Mouse (Mus musculus): ENCODE measurements around the gene Myo18a. TPM values are rescaled to one million over a fixed set of nuclear protein-coding genes. Genes with fewer than 3 reads are reported as not detected.

Myo18a gene
- total RNA-seq, 1 experiment: 33.3 TPM

- Histone ChIP-seq H3K9ac (ENCODE audit: insufficient read depth, low read depth, low read length, poor library complexity, severe bottlenecking) (no peak overlapping the region), H3K4me1 (ENCODE audit: control insufficient read depth in 2 of 2, insufficient read depth in 2 of 2, low read length in 2 of 2, poor library complexity in 1 of 2) (peaks cover 31 to 41% of the 10 kb centered on the region in 2 experiments), H3K4me3 (ENCODE audit: insufficient read depth in 1 of 2, low read depth in 1 of 2, low read length in 2 of 2, poor library complexity in 1 of 2, severe bottlenecking in 1 of 2) (no peak overlapping the region), H3K36me3 (ENCODE audit: control insufficient read depth, insufficient read depth, low read length, poor library complexity, severe bottlenecking) (peaks cover 13% of the 10 kb centered on the region), H3K9me3 (ENCODE audit: control insufficient read depth, insufficient read depth, low read depth, low read length) (no peaks in the 10 kb centered on the region), H3K27ac (ENCODE audit: insufficient read depth, low read depth, low read length, poor library complexity, severe bottlenecking) (no peak overlapping the region)
- in situ Hi-C loops (cut with MboI; ENCODE audit: low sequenced_read_pairs in 2 of 2, unreplicated experiment in 2 of 2): no loop called here
- TF ChIP-seq CHD2 (IDR thresholded peaks at IDR 0.05; ENCODE audit: low read depth, low read length) (no peak), ZC3H11A (IDR thresholded peaks at IDR 0.05; ENCODE audit: borderline replicate concordance, low read depth, low read length) (no peak), HCFC1 (IDR thresholded peaks at IDR 0.05; ENCODE audit: borderline replicate concordance, insufficient read depth, low read length) (no peak), ZNF384 (IDR thresholded peaks at IDR 0.05; ENCODE audit: low read depth, low read length) (no peak), MAFK (IDR thresholded peaks at IDR 0.05; ENCODE audit: insufficient read depth, low read depth, low read length) (no peak)
- DNase-seq (ENCODE audit: low read depth, low spot score): no peak
Observed at GRCm38 (mm10) chr11:77889484-77889883, 126.4 kb downstream of the Myo18a start.

- no peaks in the 10 kb centered on the region for H3K9me3 ChIP-seq (ENCODE audit: control insufficient read depth, insufficient read depth, low read depth, low read length)
- DNase-seq (ENCODE audit: low read depth, low spot score): no peak
- no peak overlapping the region for H3K4me3 ChIP-seq (ENCODE audit: insufficient read depth in 1 of 2, low read depth in 1 of 2, low read length in 2 of 2, poor library complexity in 1 of 2, severe bottlenecking in 1 of 2)
- in situ Hi-C loops (cut with MboI; ENCODE audit: low sequenced_read_pairs in 2 of 2, unreplicated experiment in 2 of 2): no loop called here
- H3K9ac ChIP-seq (ENCODE audit: insufficient read depth, low read depth, low read length, poor library complexity, severe bottlenecking): peak overlapping the region; percentile 11; the same call in 1 of the 2 replicates
- peak overlapping the region; percentile 51; the same call in 1 of the 2 replicates for H3K27ac ChIP-seq (ENCODE audit: insufficient read depth, low read depth, low read length, poor library complexity, severe bottlenecking)
- no peak for TF ChIP-seq HCFC1 (IDR thresholded peaks at IDR 0.05; ENCODE audit: borderline replicate concordance, insufficient read depth, low read length)
- no peak for TF ChIP-seq MAFK (IDR thresholded peaks at IDR 0.05; ENCODE audit: insufficient read depth, low read depth, low read length)
- no peak for TF ChIP-seq ZC3H11A (IDR thresholded peaks at IDR 0.05; ENCODE audit: borderline replicate concordance, low read depth, low read length)
- TF ChIP-seq CHD2 (IDR thresholded peaks at IDR 0.05; ENCODE audit: low read depth, low read length): no peak
- TF ChIP-seq ZNF384 (IDR thresholded peaks at IDR 0.05; ENCODE audit: low read depth, low read length): no peak
- peaks cover 40 to 44% of the 10 kb centered on the region in 2 experiments for H3K4me1 ChIP-seq (ENCODE audit: control insufficient read depth in 2 of 2, insufficient read depth in 2 of 2, low read length in 2 of 2, poor library complexity in 1 of 2)
- peaks cover 13% of the 10 kb centered on the region for H3K36me3 ChIP-seq (ENCODE audit: control insufficient read depth, insufficient read depth, low read length, poor library complexity, severe bottlenecking)
Observed at GRCm38 (mm10) chr11:77890648-77891258, 127.7 kb downstream of the Myo18a start.

DNA sequence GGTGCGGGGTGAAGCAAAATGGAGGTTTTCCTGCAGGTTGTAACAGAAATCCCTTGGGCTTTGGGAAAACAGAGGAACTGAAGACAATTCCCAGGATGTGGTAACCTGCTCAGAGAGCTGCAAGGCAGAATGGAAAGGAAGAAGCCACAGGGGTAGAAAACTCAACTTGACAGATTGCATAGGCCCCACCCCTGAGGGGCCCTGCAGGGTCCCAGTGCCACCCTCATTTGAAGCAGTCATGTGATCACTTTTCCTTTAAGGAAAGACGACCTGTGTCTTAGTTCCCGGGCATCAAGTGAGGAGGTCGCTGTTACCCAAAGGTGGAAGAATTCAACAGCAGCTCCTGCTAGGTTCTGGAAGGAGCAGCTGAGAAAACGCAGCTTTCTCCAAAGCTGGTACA, 129.8 kb downstream of the Myo18a start:
- in situ Hi-C loops (cut with MboI; ENCODE audit: low sequenced_read_pairs in 2 of 2, unreplicated experiment in 2 of 2): no loop called here
- Histone ChIP-seq H3K4me1 (ENCODE audit: control insufficient read depth in 2 of 2, insufficient read depth in 2 of 2, low read length in 2 of 2, poor library complexity in 1 of 2) (peaks cover 31 to 33% of the 10 kb centered on the region in 2 experiments), H3K4me3 (ENCODE audit: insufficient read depth in 1 of 2, low read depth in 1 of 2, low read length in 2 of 2, poor library complexity in 1 of 2, severe bottlenecking in 1 of 2) (peak overlapping the region; percentile 67 to 68), H3K36me3 (ENCODE audit: control insufficient read depth, insufficient read depth, low read length, poor library complexity, severe bottlenecking) (peaks cover 5% of the 10 kb centered on the region), H3K27ac (ENCODE audit: insufficient read depth, low read depth, low read length, poor library complexity, severe bottlenecking) (peak overlapping the region; percentile 93; the same call in 1 of the 2 replicates), H3K9me3 (ENCODE audit: control insufficient read depth, insufficient read depth, low read depth, low read length) (no peaks in the 10 kb centered on the region), H3K9ac (ENCODE audit: insufficient read depth, low read depth, low read length, poor library complexity, severe bottlenecking) (peak overlapping the region; percentile 82)
- no peak for TF ChIP-seq MAFK (IDR thresholded peaks at IDR 0.05; ENCODE audit: insufficient read depth, low read depth, low read length)
- no peak for TF ChIP-seq CHD2 (IDR thresholded peaks at IDR 0.05; ENCODE audit: low read depth, low read length)
- TF ChIP-seq HCFC1 (IDR thresholded peaks at IDR 0.05; ENCODE audit: borderline replicate concordance, insufficient read depth, low read length): no peak
- TF ChIP-seq ZC3H11A (IDR thresholded peaks at IDR 0.05; ENCODE audit: borderline replicate concordance, low read depth, low read length): no peak
- TF ChIP-seq ZNF384 (IDR thresholded peaks at IDR 0.05; ENCODE audit: low read depth, low read length): no peak
- no peak for DNase-seq (ENCODE audit: low read depth, low spot score)

GRCm38 (mm10) chr11:77893283-77893682, 130.2 kb downstream of the Myo18a start:
- Histone ChIP-seq H3K27ac (ENCODE audit: insufficient read depth, low read depth, low read length, poor library complexity, severe bottlenecking) (peak overlapping the region; percentile 93), H3K9ac (ENCODE audit: insufficient read depth, low read depth, low read length, poor library complexity, severe bottlenecking) (peak overlapping the region; percentile 82), H3K4me1 (ENCODE audit: control insufficient read depth in 2 of 2, insufficient read depth in 2 of 2, low read length in 2 of 2, poor library complexity in 1 of 2) (peaks cover 31% of the 10 kb centered on the region in 2 experiments), H3K4me3 (ENCODE audit: insufficient read depth in 1 of 2, low read depth in 1 of 2, low read length in 2 of 2, poor library complexity in 1 of 2, severe bottlenecking in 1 of 2) (peak overlapping the region; percentile 67 to 68), H3K36me3 (ENCODE audit: control insufficient read depth, insufficient read depth, low read length, poor library complexity, severe bottlenecking) (peaks cover 3% of the 10 kb centered on the region), H3K9me3 (ENCODE audit: control insufficient read depth, insufficient read depth, low read depth, low read length) (no peaks in the 10 kb centered on the region)
- TF ChIP-seq HCFC1 (IDR thresholded peaks at IDR 0.05; ENCODE audit: borderline replicate concordance, insufficient read depth, low read length) (no peak), CHD2 (IDR thresholded peaks at IDR 0.05; ENCODE audit: low read depth, low read length) (no peak), MAFK (IDR thresholded peaks at IDR 0.05; ENCODE audit: insufficient read depth, low read depth, low read length) (no peak), ZC3H11A (IDR thresholded peaks at IDR 0.05; ENCODE audit: borderline replicate concordance, low read depth, low read length) (no peak), ZNF384 (IDR thresholded peaks at IDR 0.05; ENCODE audit: low read depth, low read length) (no peak)
- in situ Hi-C loops (cut with MboI; ENCODE audit: low sequenced_read_pairs in 2 of 2, unreplicated experiment in 2 of 2): no loop called here
- no peak for DNase-seq (ENCODE audit: low read depth, low spot score)

All from ES-E14 (cell line).